Mouse (Mus musculus): Measurements from ENCODE around the gene Cyb5r2. TPM values are rescaled to one million over a fixed set of nuclear protein-coding genes. Genes with fewer than 3 reads are reported as not detected.

Cyb5r2 gene
- not detected for polyA plus RNA-seq (2014; fragmentation: Illumina TruSeq; extraction: RNeasy Lipid Tissue Mini Kit (QIAGEN cat#74804); ENCODE audit: low read depth, low replicate concordance)

GRCm38 (mm10) chr7:107757308-107758151 is at the start of gene Cyb5r2:
Gene Cyb5r2, minus strand, starts transcription at chr7:107758032.

GRCm38 (mm10) chr7:107801108-107801507 is 43.3 kb upstream of the Cyb5r2 start, which contains the start of gene Ovch2:
Gene Ovch2, minus strand, starts transcription at chr7:107801208.

Other genes with a start within 250 kb of the Cyb5r2 start
- 11.8 TPM for gene Olfml1, start 190.6 kb downstream of the Cyb5r2 start, polyA plus RNA-seq (2014; fragmentation: Illumina TruSeq; extraction: RNeasy Lipid Tissue Mini Kit (QIAGEN cat#74804); ENCODE audit: low read depth, low replicate concordance)
- gene Ppfibp2, start 162.8 kb downstream of the Cyb5r2 start, polyA plus RNA-seq (2014; fragmentation: Illumina TruSeq; extraction: RNeasy Lipid Tissue Mini Kit (QIAGEN cat#74804); ENCODE audit: low read depth, low replicate concordance): 9.2 TPM
- gene 5330417H12Rik, start 132.9 kb downstream of the Cyb5r2 start, polyA plus RNA-seq (2014; fragmentation: Illumina TruSeq; extraction: RNeasy Lipid Tissue Mini Kit (QIAGEN cat#74804); ENCODE audit: low read depth, low replicate concordance): not detected
- not detected for gene Ovch2, start 43.2 kb upstream of the Cyb5r2 start, polyA plus RNA-seq (2014; fragmentation: Illumina TruSeq; extraction: RNeasy Lipid Tissue Mini Kit (QIAGEN cat#74804); ENCODE audit: low read depth, low replicate concordance)
- gene Olfr467, start 54.2 kb upstream of the Cyb5r2 start, polyA plus RNA-seq (2014; fragmentation: Illumina TruSeq; extraction: RNeasy Lipid Tissue Mini Kit (QIAGEN cat#74804); ENCODE audit: low read depth, low replicate concordance): not detected
- not detected for gene Olfr469, start 67.5 kb upstream of the Cyb5r2 start, polyA plus RNA-seq (2014; fragmentation: Illumina TruSeq; extraction: RNeasy Lipid Tissue Mini Kit (QIAGEN cat#74804); ENCODE audit: low read depth, low replicate concordance)
- gene Olfr470, start 89.5 kb upstream of the Cyb5r2 start, polyA plus RNA-seq (2014; fragmentation: Illumina TruSeq; extraction: RNeasy Lipid Tissue Mini Kit (QIAGEN cat#74804); ENCODE audit: low read depth, low replicate concordance): not detected
- gene Olfr472, start 139.9 kb upstream of the Cyb5r2 start, polyA plus RNA-seq (2014; fragmentation: Illumina TruSeq; extraction: RNeasy Lipid Tissue Mini Kit (QIAGEN cat#74804); ENCODE audit: low read depth, low replicate concordance): not detected
- not detected for gene Olfr473, start 172.4 kb upstream of the Cyb5r2 start, polyA plus RNA-seq (2014; fragmentation: Illumina TruSeq; extraction: RNeasy Lipid Tissue Mini Kit (QIAGEN cat#74804); ENCODE audit: low read depth, low replicate concordance)
- not detected for gene Olfr474, start 196.6 kb upstream of the Cyb5r2 start, polyA plus RNA-seq (2014; fragmentation: Illumina TruSeq; extraction: RNeasy Lipid Tissue Mini Kit (QIAGEN cat#74804); ENCODE audit: low read depth, low replicate concordance)
- gene Olfr476, start 206.8 kb upstream of the Cyb5r2 start, polyA plus RNA-seq (2014; fragmentation: Illumina TruSeq; extraction: RNeasy Lipid Tissue Mini Kit (QIAGEN cat#74804); ENCODE audit: low read depth, low replicate concordance): not detected
- gene Olfr477, start 228.7 kb upstream of the Cyb5r2 start, polyA plus RNA-seq (2014; fragmentation: Illumina TruSeq; extraction: RNeasy Lipid Tissue Mini Kit (QIAGEN cat#74804); ENCODE audit: low read depth, low replicate concordance): not detected